Mouse (Mus musculus) cerebellum, postnatal 4 days (tissue): ENCODE measurements at regions not wholly inside any gene's neighbourhood (a gene's known extent, or its start where the extent isn't known, plus 50 kb on each side); places are given as distances from the start of the nearest gene placed in this dataset.

Source experiments
- DNase-seq, 2 experiments: peaks; one replicate each; pipeline ENCODE4 v3.0.0; 2022; ENCODE audit warnings: low spot score in 2 of 2, mixed read lengths in 1 of 2

- no peak for DNase-seq
These were observed 572.7 kb downstream of the Vrk1 start for GRCm38 (mm10) chr12:106582760-106583159.

GRCm38 (mm10) chr12:106585626-106586025, 575.6 kb downstream of the Vrk1 start:
- DNase-seq = no peak

GRCm38 (mm10) chr12:106592686-106593085, 582.7 kb downstream of the Vrk1 start:
- DNase-seq = no peak

GRCm38 (mm10) chr12:106597636-106598035, 587.6 kb downstream of the Vrk1 start:
- DNase-seq = no peak

GRCm38 (mm10) chr12:106607240-106607639, 597.2 kb downstream of the Vrk1 start:
- no peak for DNase-seq

GRCm38 (mm10) chr12:106607655-106608337, 597.8 kb downstream of the Vrk1 start:
- DNase-seq = no peak

- peak in 1 of 2 experiments; percentile 15 for DNase-seq
These were observed 608.7 kb downstream of the Vrk1 start for GRCm38 (mm10) chr12:106618684-106619083.

GRCm38 (mm10) chr12:106626786-106627185, 616.8 kb downstream of the Vrk1 start:
- DNase-seq = no peak

- DNase-seq = no peak
These were observed 622.5 kb downstream of the Vrk1 start for GRCm38 (mm10) chr12:106632566-106632965.

GRCm38 (mm10) chr12:106633096-106633495, 623.1 kb downstream of the Vrk1 start:
- DNase-seq = no peak

GRCm38 (mm10) chr12:106658317-106658716, 648.3 kb downstream of the Vrk1 start:
- no peak for DNase-seq

- no peak for DNase-seq
These were observed 663.3 kb downstream of the Vrk1 start for GRCm38 (mm10) chr12:106673232-106673766.

GRCm38 (mm10) chr12:106674741-106675140, 664.7 kb downstream of the Vrk1 start:
- DNase-seq = no peak

GRCm38 (mm10) chr12:106676136-106676535, 666.1 kb downstream of the Vrk1 start:
- DNase-seq = no peak

- DNase-seq = no peak
These were observed 666.5 kb downstream of the Vrk1 start for GRCm38 (mm10) chr12:106676566-106676965.

- DNase-seq = no peak
These were observed 676.0 kb downstream of the Vrk1 start for GRCm38 (mm10) chr12:106685986-106686385.

- no peak for DNase-seq
These were observed 677.7 kb downstream of the Vrk1 start for GRCm38 (mm10) chr12:106687751-106688150.

- peak in 1 of 2 experiments; percentile 8 for DNase-seq
These were observed 678.2 kb downstream of the Vrk1 start for GRCm38 (mm10) chr12:106688156-106688740.

- DNase-seq = no peak
These were observed 692.9 kb downstream of the Vrk1 start for GRCm38 (mm10) chr12:106702958-106703357.

GRCm38 (mm10) chr12:106721271-106722009, 711.4 kb downstream of the Vrk1 start:
- DNase-seq = no peak

- no peak for DNase-seq
These were observed 712.0 kb downstream of the Vrk1 start for GRCm38 (mm10) chr12:106722010-106722362.

GRCm38 (mm10) chr12:106722761-106723160, 712.7 kb downstream of the Vrk1 start:
- DNase-seq = no peak

GRCm38 (mm10) chr12:106726920-106727319, 716.9 kb downstream of the Vrk1 start:
- DNase-seq = peak in 1 of 2 experiments; percentile 7
